Mouse (Mus musculus) embryonic fibroblast, embryonic 13.5 days (primary cell): ENCODE results near the gene Meox1.

Source experiments
- CTCF ChIP-seq: IDR thresholded peaks from 2 replicates; pipeline ENCODE4 v1.5.1; 2011; ENCODE audit warnings: mild to moderate bottlenecking, control low read depth, low read length, moderate library complexity, borderline replicate concordance; ENCODE audit not compliant: insufficient read depth
- POLR2A ChIP-seq: IDR thresholded peaks from 2 replicates; pipeline ENCODE4 v1.6.1; 2011; ENCODE audit warnings: low read depth, mild to moderate bottlenecking, control low read depth, low read length, moderate library complexity

GRCm38 (mm10) chr11:101881185-101881584, 13.0 kb downstream of the Meox1 start:
- TF ChIP-seq CTCF (no peak), POLR2A (no peak)
